Mouse (Mus musculus) neural tube, embryonic 11.5 days (tissue): ENCODE results near the gene Serinc2. TPM values are rescaled to one million over a fixed set of nuclear protein-coding genes. Genes with fewer than 3 reads are reported as not detected.

Source experiments
- ATAC-seq: fragments of 200-750 bp; cut with Nextera tagmentation; 2 replicates; pipeline ENCODE4 v1.8.0; 2017; ENCODE audit warnings: moderate number of reproducible peaks, mild to moderate bottlenecking, moderate TSS enrichment, moderate library complexity; ENCODE audit not compliant: insufficient read depth, low FRiP score, low TSS enrichment
- DNase-seq: peaks from one replicate; pipeline ENCODE4 v3.0.0-alpha.2; 2015; ENCODE audit warnings: low spot score
- H3K27ac ChIP-seq: fragments of 300-500 bp; sonication (generic); 2 replicates; pipeline ENCODE4 v1.5.1; 2014; ENCODE audit warnings: low read depth, mild to moderate bottlenecking, low read length
- H3K27me3 ChIP-seq: fragments of 300-500 bp; sonication (generic); 2 replicates; pipeline ENCODE4 v1.6.1; 2014; ENCODE audit warnings: mild to moderate bottlenecking, low read length, mixed read lengths; ENCODE audit not compliant: control insufficient read depth, insufficient read depth
- H3K36me3 ChIP-seq: fragments of 300-500 bp; sonication (generic); 2 replicates; pipeline ENCODE4 v1.6.1; 2014; ENCODE audit warnings: mild to moderate bottlenecking, low read length, moderate library complexity, mixed read lengths; ENCODE audit not compliant: control insufficient read depth, insufficient read depth
- H3K4me1 ChIP-seq: fragments of 300-500 bp; sonication (generic); 2 replicates; pipeline ENCODE4 v1.6.1; 2014; ENCODE audit warnings: low read length, mixed read lengths; ENCODE audit not compliant: control insufficient read depth, insufficient read depth
- H3K4me2 ChIP-seq: fragments of 300-500 bp; sonication (generic); 2 replicates; pipeline ENCODE4 v1.6.1; 2014; ENCODE audit warnings: low read depth, mild to moderate bottlenecking, moderate library complexity
- H3K4me3 ChIP-seq: fragments of 300-500 bp; sonication (generic); 2 replicates; pipeline ENCODE4 v1.5.1; 2014; ENCODE audit warnings: low read depth, low read length
- H3K9ac ChIP-seq: fragments of 300-500 bp; sonication (generic); 2 replicates; pipeline ENCODE4 v1.6.1; 2014; ENCODE audit warnings: mild to moderate bottlenecking, low read length
- H3K9me3 ChIP-seq: fragments of 300-500 bp; sonication (generic); 2 replicates; pipeline ENCODE4 v1.6.1; 2016; ENCODE audit warnings: low read length; ENCODE audit not compliant: control insufficient read depth
- WGBS: fragments of 180-500 bp; shearing (Covaris S2); extraction: QIAGEN DNeasy Blood & Tissue Kit; methylation state at CpG from one replicate; pipeline ENCODE4 v1.1.7; 2014; 5-methylcytosine and 5-hydroxymethylcytosine counted together
- polyA plus RNA-seq: library from polyadenylated mRNA; unstranded; fragments of >200 nt; fragmentation: Nextera tagmentation; extraction: Ambion mirVana; gene quantifications from 2 replicates; pipeline ENCODE4 v1.2.1, GENCODE M21; 2014

Gene Serinc2
- polyA plus RNA-seq, 1 experiment from 2014 or later, result 58.5 TPM

GRCm38 (mm10) chr4:130242956-130243355 lies 36.0 kb downstream of the Serinc2 start:
- no peaks in the 10 kb centered on the region for H3K27me3 ChIP-seq
- ATAC-seq (no peak), DNase-seq (no peak)
- H3K27ac ChIP-seq, result no peak overlapping the region
- H3K4me3 ChIP-seq, result no peak overlapping the region
- H3K4me2 ChIP-seq, result no peak overlapping the region
- H3K9me3 ChIP-seq, result no peaks in the 10 kb centered on the region
- no peak overlapping the region for H3K9ac ChIP-seq
- H3K4me1 ChIP-seq, result no peaks in the 10 kb centered on the region
- 87% methylated on average over 5 of the region's 5 CpGs for WGBS
- no peaks in the 10 kb centered on the region for H3K36me3 ChIP-seq

DNA sequence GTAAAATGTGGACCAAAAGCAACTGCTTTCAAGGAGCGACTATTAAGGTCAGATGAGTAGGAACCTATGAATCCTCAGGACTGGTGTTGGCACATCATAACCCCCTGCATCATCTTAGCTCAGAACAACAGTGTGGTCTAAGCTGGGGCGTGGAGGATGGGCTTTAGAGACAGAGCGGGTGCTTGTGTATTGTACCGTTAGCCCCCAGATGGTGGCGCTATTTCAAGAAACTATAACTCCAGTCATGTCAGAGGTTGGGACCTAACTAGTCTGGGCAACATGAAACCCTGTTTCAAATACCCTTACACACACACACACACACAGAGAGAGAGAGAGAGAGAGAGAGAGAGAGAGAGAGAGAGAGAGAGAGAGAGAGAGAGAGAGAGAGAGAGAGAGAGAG lies 38.3 kb downstream of the Serinc2 start:
- ATAC-seq (no peak), DNase-seq (no peak)
- H3K9ac ChIP-seq, result no peak overlapping the region
- no peaks in the 10 kb centered on the region for H3K36me3 ChIP-seq
- H3K27ac ChIP-seq, result no peak overlapping the region
- 32% methylated on average over 5 of the region's 5 CpGs for WGBS
- H3K4me3 ChIP-seq, result no peak overlapping the region
- no peaks in the 10 kb centered on the region for H3K9me3 ChIP-seq
- H3K4me2 ChIP-seq, result no peak overlapping the region
- no peaks in the 10 kb centered on the region for H3K4me1 ChIP-seq
- no peaks in the 10 kb centered on the region for H3K27me3 ChIP-seq

GRCm38 (mm10) chr4:130237607-130238006 lies 41.4 kb downstream of the Serinc2 start:
- Histone ChIP-seq H3K27me3 (no peaks in the 10 kb centered on the region), H3K9ac (no peak overlapping the region), H3K4me1 (no peaks in the 10 kb centered on the region), H3K9me3 (no peaks in the 10 kb centered on the region), H3K27ac (no peak overlapping the region), H3K4me2 (no peak overlapping the region), H3K36me3 (no peaks in the 10 kb centered on the region), H3K4me3 (no peak overlapping the region)
- DNase-seq, result no peak
- 76% methylated on average over 4 of the region's 4 CpGs for WGBS
- ATAC-seq, result no peak

- H3K9me3 ChIP-seq, result no peaks in the 10 kb centered on the region
- H3K4me1 ChIP-seq, result no peaks in the 10 kb centered on the region
- ATAC-seq (no peak), DNase-seq (no peak)
- no peaks in the 10 kb centered on the region for H3K27me3 ChIP-seq
- WGBS, result 41% methylated on average over 8 of the region's 8 CpGs
- no peaks in the 10 kb centered on the region for H3K36me3 ChIP-seq
- no peak overlapping the region for H3K27ac ChIP-seq
- H3K9ac ChIP-seq, result no peak overlapping the region
- H3K4me3 ChIP-seq, result no peak overlapping the region
- no peak overlapping the region for H3K4me2 ChIP-seq
These were observed 42.6 kb downstream of the Serinc2 start for GRCm38 (mm10) chr4:130236361-130236760.

DNA sequence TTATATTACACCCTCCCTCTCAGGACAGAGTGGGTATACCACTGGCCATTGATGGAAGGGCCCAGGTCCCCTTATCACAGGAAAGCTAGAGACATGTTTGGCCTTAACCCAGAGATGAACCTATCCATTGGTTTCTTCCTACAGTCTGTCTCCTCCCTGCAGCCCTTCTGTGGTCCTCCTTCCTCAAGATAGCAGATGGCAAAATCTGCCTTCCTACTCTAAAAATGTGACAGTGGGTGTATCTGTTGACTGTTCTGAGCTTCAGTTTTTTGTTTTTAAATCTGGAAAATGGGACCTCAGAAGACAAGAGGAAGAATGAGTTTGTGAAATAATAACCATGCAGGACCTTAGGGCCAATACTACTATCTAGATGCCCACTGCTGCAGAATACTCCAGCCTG lies 54.9 kb downstream of the Serinc2 start:
- no peaks in the 10 kb centered on the region for H3K27me3 ChIP-seq
- no peaks in the 10 kb centered on the region for H3K9me3 ChIP-seq
- DNase-seq (no peak), ATAC-seq (no peak)
- H3K27ac ChIP-seq, result no peak overlapping the region
- no peak overlapping the region for H3K4me3 ChIP-seq
- no peak overlapping the region for H3K9ac ChIP-seq
- H3K4me1 ChIP-seq, result no peaks in the 10 kb centered on the region
- no peaks in the 10 kb centered on the region for H3K36me3 ChIP-seq
- H3K4me2 ChIP-seq, result no peak overlapping the region

DNA sequence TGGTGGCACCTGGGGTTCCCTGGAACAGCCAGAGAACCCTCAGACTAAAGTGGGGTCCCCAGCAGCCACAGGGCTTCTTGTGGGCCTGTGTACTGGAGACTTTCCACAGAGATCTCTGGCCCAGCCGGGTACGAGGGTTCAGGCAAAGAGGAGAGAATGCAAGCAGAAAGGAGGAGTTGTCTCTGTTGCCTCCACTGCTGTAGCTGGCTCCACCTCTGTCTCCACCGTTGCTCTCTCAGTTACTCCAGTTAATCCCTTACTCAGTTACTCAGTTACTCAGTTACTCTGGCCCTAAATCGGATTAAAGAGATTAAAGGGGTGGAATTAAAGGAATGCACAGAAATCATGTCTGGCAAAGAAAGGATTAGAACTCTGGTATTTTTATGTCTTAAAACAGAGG lies 56.8 kb downstream of the Serinc2 start, which contains the start of gene Gm853:
TSS of gene Gm853 (minus strand) at position 223 of the 400 bp plus-strand sequence.
- Histone ChIP-seq H3K27ac (no peak within 1 kb of the TSS), H3K9me3 (no peaks in the 10 kb centered on the region), H3K4me2 (no peak within 1 kb of the TSS), H3K9ac (no peak within 1 kb of the TSS), H3K27me3 (no peaks in the 10 kb centered on the region), H3K36me3 (no peaks in the 10 kb centered on the region), H3K4me3 (no peak within 1 kb of the TSS), H3K4me1 (no peaks in the 10 kb centered on the region)
- WGBS, result 82% methylated on average over 4 of the region's 4 CpGs
- DNase-seq (no peak), ATAC-seq (no peak)

GRCm38 (mm10) chr4:130220176-130220575 lies 58.8 kb downstream of the Serinc2 start:
- Histone ChIP-seq H3K9me3 (no peaks in the 10 kb centered on the region), H3K4me3 (no peak overlapping the region), H3K9ac (no peak overlapping the region), H3K4me1 (no peaks in the 10 kb centered on the region), H3K4me2 (no peak overlapping the region), H3K27me3 (no peaks in the 10 kb centered on the region), H3K36me3 (no peaks in the 10 kb centered on the region), H3K27ac (no peak overlapping the region)
- ATAC-seq (no peak), DNase-seq (no peak)
- WGBS, result 83% methylated on average over 9 of the region's 9 CpGs

- no peak overlapping the region for H3K9ac ChIP-seq
- H3K9me3 ChIP-seq, result no peaks in the 10 kb centered on the region
- H3K27me3 ChIP-seq, result no peaks in the 10 kb centered on the region
- no peaks in the 10 kb centered on the region for H3K36me3 ChIP-seq
- H3K4me2 ChIP-seq, result no peak overlapping the region
- ATAC-seq (no peak), DNase-seq (no peak)
- no peak overlapping the region for H3K27ac ChIP-seq
- no peaks in the 10 kb centered on the region for H3K4me1 ChIP-seq
- WGBS, result 90% methylated on average over 8 of the region's 8 CpGs
- H3K4me3 ChIP-seq, result no peak overlapping the region
These were observed 63.6 kb downstream of the Serinc2 start for GRCm38 (mm10) chr4:130215392-130215791.

DNA sequence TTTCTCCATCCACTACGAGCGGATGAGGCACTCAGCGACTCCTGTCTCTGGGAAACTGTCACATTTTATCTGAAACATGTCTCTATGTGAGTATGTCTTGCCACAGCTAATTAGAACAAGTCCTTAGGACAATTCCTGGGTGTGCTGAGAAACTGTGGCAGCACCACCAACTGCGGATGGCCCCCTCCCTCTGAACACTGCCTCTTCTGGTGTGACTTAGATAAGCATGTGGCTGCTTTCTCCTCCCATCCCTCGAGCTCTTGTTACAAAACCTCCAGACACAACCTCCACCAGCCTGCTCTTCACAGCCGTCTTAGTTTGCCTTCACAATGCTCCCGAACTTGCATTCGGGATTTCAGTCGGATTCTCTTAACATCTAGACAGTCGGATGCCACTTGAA lies 65.1 kb downstream of the Serinc2 start:
- DNase-seq, result no peak
- no peak overlapping the region for H3K4me3 ChIP-seq
- H3K4me1 ChIP-seq, result no peaks in the 10 kb centered on the region
- WGBS, result 81% methylated on average over 10 of the region's 10 CpGs
- no peak overlapping the region for H3K27ac ChIP-seq
- H3K36me3 ChIP-seq, result no peaks in the 10 kb centered on the region
- H3K9ac ChIP-seq, result no peak overlapping the region
- ATAC-seq, result no peak
- H3K9me3 ChIP-seq, result no peaks in the 10 kb centered on the region
- no peaks in the 10 kb centered on the region for H3K27me3 ChIP-seq
- no peak overlapping the region for H3K4me2 ChIP-seq
